Mouse (Mus musculus): ENCODE results near the gene Col25a1. TPM values are rescaled to one million over a fixed set of nuclear protein-coding genes. Genes with fewer than 3 reads are reported as not detected.
A peak's percentile ranks its signal among the peaks of the same experiment; 100 is the strongest.

Gene Col25a1
- polyA plus RNA-seq, 2 experiments = 14.2 to 15.3 TPM

DNA sequence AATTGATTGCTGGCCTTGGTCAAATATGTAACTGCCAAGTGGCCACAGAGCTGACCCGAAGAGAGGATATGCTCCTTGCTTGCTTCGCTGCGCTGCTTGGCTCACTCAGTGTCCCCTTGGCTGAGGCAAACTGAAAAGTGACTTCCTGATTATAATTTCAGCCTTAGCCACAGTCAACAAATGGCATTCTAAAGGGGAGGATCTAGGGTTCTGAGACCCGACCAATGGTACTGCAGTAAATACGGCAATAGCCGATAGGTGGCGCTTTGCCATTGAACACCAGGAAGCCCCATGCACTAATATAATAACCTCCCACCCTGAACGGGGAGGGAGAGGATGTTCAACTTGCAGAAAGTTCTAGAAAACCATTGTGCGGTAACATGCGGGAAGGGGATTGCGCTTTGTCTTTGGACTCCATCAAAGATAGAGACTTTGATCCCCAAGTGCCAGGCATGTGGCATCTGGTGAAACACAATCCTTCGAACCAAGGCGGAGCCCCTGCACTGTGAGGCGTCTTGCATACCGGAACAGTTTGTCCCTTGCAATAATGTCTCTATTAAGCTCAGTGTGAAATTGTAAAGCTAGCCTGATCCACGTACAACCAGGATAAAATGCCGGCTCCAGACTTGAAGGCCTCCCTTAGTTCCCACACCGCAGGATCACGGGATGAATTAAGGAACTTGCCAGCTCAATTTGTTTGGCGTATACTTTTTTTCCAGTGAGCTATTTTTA lies 363.5 kb downstream of the Col25a1 start:
- H3K9me3 ChIP-seq (ENCODE audit: control insufficient read depth, low read length) = no peaks in the 10 kb centered on the region
- H3K4me1 ChIP-seq (ENCODE audit: control insufficient read depth, insufficient read depth, low read length) = peaks cover 8% of the 10 kb centered on the region; the same call in 1 of the 2 replicates
- no peaks in the 10 kb centered on the region for H3K36me3 ChIP-seq (ENCODE audit: control insufficient read depth, insufficient read depth, low read length)
- TF ChIP-seq POLR2A (IDR thresholded peaks at IDR 0.05; ENCODE audit: borderline replicate concordance, extremely low read depth, insufficient read depth, insufficient read length) = no peak
- H3K4me3 ChIP-seq (replicated peaks; ENCODE audit: low read length) = no peak overlapping the region
- H3K27ac ChIP-seq (replicated peaks; ENCODE audit: low read depth, low read length) = no peak overlapping the region
- no peaks in the 10 kb centered on the region for H3K27me3 ChIP-seq (ENCODE audit: control insufficient read depth, insufficient read depth, low read length)
- 62% methylated on average over 20 of the region's 20 CpGs for WGBS
- peak; percentile 62; the same call in 1 of the 2 replicates for ATAC-seq (ENCODE audit: low FRiP score, low read depth)
- peak; percentile 52 for DNase-seq (ENCODE audit: low spot score)
- H3K4me2 ChIP-seq (replicated peaks; ENCODE audit: low read depth, low read length, severe bottlenecking) = no peak overlapping the region
- H3K9ac ChIP-seq (ENCODE audit: low read depth, low read length, severe bottlenecking) = no peak overlapping the region

DNA sequence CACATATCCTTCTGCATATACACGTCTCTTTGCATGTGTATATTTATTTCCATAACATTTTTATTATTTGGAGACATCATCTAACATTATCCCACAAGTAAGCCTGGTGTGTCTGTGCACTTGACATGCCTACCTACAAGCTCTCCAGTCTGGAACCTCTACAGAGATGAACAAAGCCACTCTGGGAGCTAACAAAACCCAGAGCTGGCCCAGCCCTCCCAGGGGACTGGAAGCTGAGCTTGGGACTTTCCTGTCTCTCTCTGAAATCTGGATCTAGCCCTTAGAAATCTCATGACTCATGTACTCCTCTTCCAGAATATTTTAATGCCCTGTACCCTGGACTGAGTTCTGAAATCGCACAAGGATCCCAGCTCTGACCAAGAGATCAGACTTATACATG lies 365.7 kb downstream of the Col25a1 start:
- Histone ChIP-seq H3K27me3 (ENCODE audit: control insufficient read depth, insufficient read depth, low read length) (no peaks in the 10 kb centered on the region), H3K4me2 (replicated peaks; ENCODE audit: low read depth, low read length, severe bottlenecking) (no peak overlapping the region), H3K27ac (replicated peaks; ENCODE audit: low read depth, low read length) (no peak overlapping the region), H3K4me1 (ENCODE audit: control insufficient read depth, insufficient read depth, low read length) (peaks cover 8% of the 10 kb centered on the region; the same call in 1 of the 2 replicates), H3K9me3 (ENCODE audit: control insufficient read depth, low read length) (no peaks in the 10 kb centered on the region), H3K9ac (ENCODE audit: low read depth, low read length, severe bottlenecking) (no peak overlapping the region), H3K4me3 (replicated peaks; ENCODE audit: low read length) (no peak overlapping the region), H3K36me3 (ENCODE audit: control insufficient read depth, insufficient read depth, low read length) (no peaks in the 10 kb centered on the region)
- WGBS = 83% methylated on average over 2 of the region's 2 CpGs
- DNase-seq (ENCODE audit: low spot score) (no peak), ATAC-seq (ENCODE audit: low FRiP score, low read depth) (no peak)
- no peak for TF ChIP-seq POLR2A (IDR thresholded peaks at IDR 0.05; ENCODE audit: borderline replicate concordance, extremely low read depth, insufficient read depth, insufficient read length)

DNA sequence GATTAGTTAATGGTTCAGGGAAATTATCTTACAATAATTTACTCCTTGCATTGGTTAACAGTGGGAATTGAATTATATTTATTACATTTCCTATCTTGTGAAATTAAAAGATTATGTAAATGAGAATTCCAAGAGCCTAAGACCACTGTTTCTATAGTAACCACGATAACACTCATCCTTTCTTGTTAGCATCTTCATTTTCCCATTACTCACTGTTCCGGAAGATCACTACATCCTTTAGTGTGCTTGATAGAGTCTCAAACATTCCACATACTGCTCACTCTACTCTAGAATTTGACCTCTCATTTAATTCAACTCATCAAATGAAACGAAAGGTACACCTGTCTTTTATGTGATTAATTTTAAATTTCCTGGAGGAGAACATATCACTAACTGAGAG lies 370.4 kb downstream of the Col25a1 start:
- no peaks in the 10 kb centered on the region for H3K27me3 ChIP-seq (ENCODE audit: control insufficient read depth, insufficient read depth, low read length)
- no peaks in the 10 kb centered on the region for H3K4me1 ChIP-seq (ENCODE audit: control insufficient read depth, insufficient read depth, low read length)
- no peak for TF ChIP-seq POLR2A (IDR thresholded peaks at IDR 0.05; ENCODE audit: borderline replicate concordance, extremely low read depth, insufficient read depth, insufficient read length)
- no peaks in the 10 kb centered on the region for H3K36me3 ChIP-seq (ENCODE audit: control insufficient read depth, insufficient read depth, low read length)
- H3K9ac ChIP-seq (ENCODE audit: low read depth, low read length, severe bottlenecking) = no peak overlapping the region
- ATAC-seq (ENCODE audit: low FRiP score, low read depth) (no peak), DNase-seq (ENCODE audit: low spot score) (no peak)
- no peak overlapping the region for H3K27ac ChIP-seq (replicated peaks; ENCODE audit: low read depth, low read length)
- H3K4me3 ChIP-seq (replicated peaks; ENCODE audit: low read length) = no peak overlapping the region
- no peaks in the 10 kb centered on the region for H3K9me3 ChIP-seq (ENCODE audit: control insufficient read depth, low read length)
- no peak overlapping the region for H3K4me2 ChIP-seq (replicated peaks; ENCODE audit: low read depth, low read length, severe bottlenecking)
- 85% methylated on average over 3 of the region's 3 CpGs for WGBS

DNA sequence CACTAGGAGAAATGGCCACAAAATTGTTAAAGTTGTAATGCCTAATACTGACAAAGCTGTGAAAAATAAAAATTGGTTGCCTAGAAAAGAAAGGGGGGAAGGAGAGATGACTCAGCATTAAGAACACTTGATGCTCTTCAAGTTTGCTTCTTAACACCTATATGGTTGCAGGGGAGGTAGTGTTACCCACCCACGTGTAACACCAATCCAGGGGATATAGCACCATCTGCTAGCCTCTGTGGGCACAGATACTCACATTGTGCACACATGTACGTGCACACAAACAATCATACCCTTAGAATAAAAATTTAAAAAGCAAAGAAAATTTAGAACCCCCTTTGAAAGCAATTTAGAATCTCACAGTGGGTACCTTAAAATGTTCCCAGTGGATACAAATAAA lies 377.0 kb downstream of the Col25a1 start:
- no peak for TF ChIP-seq POLR2A (IDR thresholded peaks at IDR 0.05; ENCODE audit: borderline replicate concordance, extremely low read depth, insufficient read depth, insufficient read length)
- Histone ChIP-seq H3K9ac (ENCODE audit: low read depth, low read length, severe bottlenecking) (no peak overlapping the region), H3K4me2 (replicated peaks; ENCODE audit: low read depth, low read length, severe bottlenecking) (no peak overlapping the region), H3K4me1 (ENCODE audit: control insufficient read depth, insufficient read depth, low read length) (no peaks in the 10 kb centered on the region), H3K27ac (replicated peaks; ENCODE audit: low read depth, low read length) (no peak overlapping the region), H3K36me3 (ENCODE audit: control insufficient read depth, insufficient read depth, low read length) (no peaks in the 10 kb centered on the region), H3K4me3 (replicated peaks; ENCODE audit: low read length) (no peak overlapping the region), H3K27me3 (ENCODE audit: control insufficient read depth, insufficient read depth, low read length) (no peaks in the 10 kb centered on the region), H3K9me3 (ENCODE audit: control insufficient read depth, low read length) (no peaks in the 10 kb centered on the region)
- WGBS = 89% methylated on average over 2 of the region's 2 CpGs
- no peak for ATAC-seq (ENCODE audit: low FRiP score, low read depth)
- DNase-seq (ENCODE audit: low spot score) = no peak

DNA sequence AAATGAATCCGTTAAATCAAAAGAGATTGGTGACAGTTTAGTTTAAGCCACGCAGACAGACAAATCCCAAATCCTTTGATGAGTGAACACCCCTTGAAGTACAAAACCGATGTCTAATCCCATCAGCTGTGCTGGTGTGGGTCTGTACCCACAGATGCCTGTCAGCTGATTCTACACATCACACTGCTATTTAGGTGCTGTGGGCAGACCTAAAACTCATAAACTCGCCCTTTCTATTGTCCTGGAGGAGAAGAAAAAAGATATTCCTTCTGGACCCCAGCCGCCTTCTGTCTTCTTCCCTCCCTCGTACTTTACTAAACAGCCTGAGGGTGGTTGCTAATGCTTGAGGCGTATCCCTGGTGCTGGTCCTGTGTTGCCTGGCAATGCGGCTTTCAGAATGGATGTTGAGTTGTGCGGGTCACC lies 387.2 kb downstream of the Col25a1 start:
- Histone ChIP-seq H3K4me3 (replicated peaks; ENCODE audit: low read length) (no peak overlapping the region), H3K9ac (ENCODE audit: low read depth, low read length, severe bottlenecking) (no peak overlapping the region), H3K27ac (replicated peaks; ENCODE audit: low read depth, low read length) (no peak overlapping the region), H3K9me3 (ENCODE audit: control insufficient read depth, low read length) (no peaks in the 10 kb centered on the region), H3K27me3 (ENCODE audit: control insufficient read depth, insufficient read depth, low read length) (no peaks in the 10 kb centered on the region), H3K36me3 (ENCODE audit: control insufficient read depth, insufficient read depth, low read length) (no peaks in the 10 kb centered on the region), H3K4me2 (replicated peaks; ENCODE audit: low read depth, low read length, severe bottlenecking) (no peak overlapping the region), H3K4me1 (ENCODE audit: control insufficient read depth, insufficient read depth, low read length) (no peaks in the 10 kb centered on the region)
- DNase-seq (ENCODE audit: low spot score) (no peak), ATAC-seq (ENCODE audit: low FRiP score, low read depth) (no peak)
- 57% methylated on average over 9 of the region's 9 CpGs for WGBS
- TF ChIP-seq POLR2A (IDR thresholded peaks at IDR 0.05; ENCODE audit: borderline replicate concordance, extremely low read depth, insufficient read depth, insufficient read length) = no peak
